In genomic region chr2:156311441-156311840, GRCm38 (mm10) we compare ENCODE assay signal across 8 mouse cellular contexts. TPM values are rescaled to one million over a fixed set of nuclear protein-coding genes. Genes with fewer than 3 reads are reported as not detected.
A peak's percentile ranks its signal among the peaks of the same experiment; 100 is the strongest.
DNase-seq lines count a peak whose midpoint lies in the region; ATAC-seq and TF ChIP-seq lines count a peak whose summit lies in the region.

No protein-coding gene starts in this region.

- H3ac ChIP-seq in C2C12 (ENCODE audit: control insufficient read depth, insufficient read length, low read depth): no peak overlapping the region

- H3K79me3 ChIP-seq in C2C12 (ENCODE audit: low read depth): peaks cover 2% of the 10 kb centered on the region

- TF ChIP-seq CTCF in gastrocnemius, adult 2 months (IDR thresholded peaks at IDR 0.05): no peak
- no peak for TF ChIP-seq CTCF in C2C12 (IDR thresholded peaks at IDR 0.05; ENCODE audit: control insufficient read depth, insufficient read depth, insufficient read length)

- intact Hi-C loops in gastrocnemius, adult 2 months (cut with DNase I): loop anchor here (5.0 kb wide), 1 partner anchor 81 kb away; no protein-coding TSS in a partner anchor
- intact Hi-C loops in gastrocnemius, postnatal 36 days (cut with DNase I): no loop called here

- peak overlapping the region; percentile 92 for H3K9ac ChIP-seq in forebrain, embryonic 14.5 days (ENCODE audit: low read length)
- peak overlapping the region; percentile 94 for H3K9ac ChIP-seq in liver, embryonic 16.5 days (ENCODE audit: low read depth, low read length)

- peaks cover 23% of the 10 kb centered on the region for H3K36me3 ChIP-seq in C2C12 (ENCODE audit: control insufficient read depth, insufficient read depth)
- peaks cover 10% of the 10 kb centered on the region; the same call in 1 of the 2 replicates for H3K36me3 ChIP-seq in forebrain, embryonic 14.5 days (ENCODE audit: control insufficient read depth, insufficient read depth, low read length)
- H3K36me3 ChIP-seq in liver, embryonic 16.5 days (ENCODE audit: control insufficient read depth, insufficient read depth): peaks cover 2% of the 10 kb centered on the region; the same call in 1 of the 2 replicates

- WGBS in forebrain, embryonic 14.5 days: 18% methylated on average over 8 of the region's 8 CpGs
- whole genome bisulfite sequencing in liver, embryonic 16.5 days (ENCODE audit: insufficient replicate concordance): 18% methylated on average over 8 of the region's 8 CpGs

- H3K9me3 ChIP-seq in forebrain, embryonic 14.5 days (replicated peaks; ENCODE audit: control insufficient read depth, low read length): no peaks in the 10 kb centered on the region
- H3K9me3 ChIP-seq in liver, embryonic 16.5 days (replicated peaks; ENCODE audit: control insufficient read depth, low read length): 0 out of 2 replicates have a peak, but pooled peaks cover 2% of the 10 kb centered on the region

- H3K27ac ChIP-seq in gastrocnemius, adult 2 months: peak overlapping the region; percentile 91
- H3K27ac ChIP-seq in forebrain, embryonic 14.5 days (ENCODE audit: low read depth, low read length): peak overlapping the region; percentile 94
- peak overlapping the region; percentile 97 for H3K27ac ChIP-seq in liver, embryonic 16.5 days (ENCODE audit: low read length)

- H3K4me2 ChIP-seq in forebrain, embryonic 14.5 days (ENCODE audit: low read length): peak overlapping the region; percentile 83
- peak overlapping the region; percentile 89 for H3K4me2 ChIP-seq in liver, embryonic 16.5 days (ENCODE audit: low read depth, low read length)

- 0 out of 2 replicates have a peak, but pooled peaks have one; percentile 4 for ATAC-seq in forebrain, embryonic 14.5 days
- ATAC-seq in liver, embryonic 16.5 days (ENCODE audit: low read depth): no peak

- H3K27me3 ChIP-seq in C2C12 (ENCODE audit: control insufficient read depth, insufficient read depth, insufficient read length): no peaks in the 10 kb centered on the region
- no peaks in the 10 kb centered on the region for H3K27me3 ChIP-seq in forebrain, embryonic 14.5 days (replicated peaks; ENCODE audit: control insufficient read depth, insufficient read depth, low read length)
- no peaks in the 10 kb centered on the region for H3K27me3 ChIP-seq in liver, embryonic 16.5 days (ENCODE audit: control insufficient read depth, insufficient read depth, low read depth, low read length)

- H3K4me3 ChIP-seq in gastrocnemius, adult 2 months: peak overlapping the region; percentile 95
- H3K4me3 ChIP-seq in C2C12 (ENCODE audit: insufficient read depth, poor library complexity, severe bottlenecking): peak overlapping the region; percentile 48
- peak overlapping the region; percentile 93 for H3K4me3 ChIP-seq in forebrain, embryonic 14.5 days (ENCODE audit: low read depth, low read length)
- peak overlapping the region; percentile 94 for H3K4me3 ChIP-seq in liver, embryonic 16.5 days (ENCODE audit: low read depth, low read length)

- H3K4me1 ChIP-seq in forebrain, embryonic 14.5 days (ENCODE audit: control insufficient read depth, insufficient read depth, low read length): no peaks in the 10 kb centered on the region
- peaks cover 9% of the 10 kb centered on the region for H3K4me1 ChIP-seq in liver, embryonic 16.5 days (ENCODE audit: control insufficient read depth, low read depth, low read length)

- DNase-seq in gastrocnemius, adult 2 months: no peak
- DNase-seq in gastrocnemius, postnatal 36 days: no peak
- peak; percentile 33 for DNase-seq in forebrain, embryonic 14.5 days (ENCODE audit: low spot score)
- no peak for DNase-seq in cerebellum, postnatal 10 days
- no peak for DNase-seq in layer of hippocampus, postnatal 36 days
- no peak for DNase-seq in thymus, postnatal 4 days

- H3K79me2 ChIP-seq in C2C12 (ENCODE audit: control insufficient read depth, insufficient read depth): peaks cover 13% of the 10 kb centered on the region

TF ChIP-seq in C2C12, 6 proteins besides CTCF, POLR2A, EP300 and RAD21:
- no peak for TF ChIP-seq MYOG (IDR thresholded peaks at IDR 0.05; ENCODE audit: control insufficient read depth, extremely low read depth, insufficient read length)
- TF ChIP-seq CEBPB (IDR thresholded peaks at IDR 0.05; ENCODE audit: low read depth): no peak
- TF ChIP-seq MAX (IDR thresholded peaks at IDR 0.05): no peak

RNA-seq across cellular contexts. Expression of gene Cnbd2, which starts 0.7 kb away (rescaled TPM):
- total RNA-seq in gastrocnemius, adult 2 months (2021): under 1 TPM; 0.86 to 0.92 TPM
- 1 to 10 TPM in 1 of 2 experiments, under 1 TPM in 1; 0.54 to 1.1 TPM for total RNA-seq in gastrocnemius, postnatal 36 days (2021)
- 1.7 TPM for polyA plus RNA-seq in C2C12 (2012; fragmentation: generic; extraction: Trizol)
- polyA plus RNA-seq in forebrain, embryonic 14.5 days (2014; fragmentation: Nextera tagmentation; extraction: Ambion mirVana): 4.8 and 4.9 TPM in 2 replicates
- 1.6 and 1.9 TPM in 2 replicates for polyA plus RNA-seq in liver, embryonic 16.5 days (2015; fragmentation: Nextera tagmentation; extraction: Ambion mirVana)
- 1 to 10 TPM; 3.9 to 5.7 TPM for total RNA-seq in layer of hippocampus, postnatal 36 days (2021)

RNA-seq across cellular contexts. Expression of gene Scand1, which starts 1.1 kb away (rescaled TPM):
- 10 to 100 TPM; 61.0 to 61.2 TPM for total RNA-seq in gastrocnemius, adult 2 months (2021)
- total RNA-seq in gastrocnemius, postnatal 36 days (2021): 10 to 100 TPM; 51.6 to 57.5 TPM
- 140 TPM for polyA plus RNA-seq in C2C12 (2012; fragmentation: generic; extraction: Trizol)
- polyA plus RNA-seq in forebrain, embryonic 14.5 days (2014; fragmentation: Nextera tagmentation; extraction: Ambion mirVana): 67.2 and 67.3 TPM in 2 replicates
- polyA plus RNA-seq in liver, embryonic 16.5 days (2015; fragmentation: Nextera tagmentation; extraction: Ambion mirVana): 20.7 and 21.4 TPM in 2 replicates
- 10 to 100 TPM; 89.5 to 94.7 TPM for total RNA-seq in layer of hippocampus, postnatal 36 days (2021)
